Mouse (Mus musculus) testis, adult 2 months (tissue): Measurements from ENCODE around the gene Disc1.

Source experiments
- CTCF ChIP-seq: fragments of 200-500 bp; IDR thresholded peaks from 2 replicates; pipeline ENCODE4 v1.5.1; 2012; ENCODE audit warnings: low read depth, mild to moderate bottlenecking, inconsistent platforms, low read length, moderate library complexity; ENCODE audit not compliant: control insufficient read depth, insufficient read depth, insufficient replicate concordance
- POLR2A ChIP-seq: fragments of 200-500 bp; IDR thresholded peaks from 2 replicates; pipeline ENCODE4 v1.6.1; 2012; ENCODE audit warnings: low read depth, mild to moderate bottlenecking, inconsistent platforms, low read length, moderate library complexity; ENCODE audit not compliant: control insufficient read depth

DNA sequence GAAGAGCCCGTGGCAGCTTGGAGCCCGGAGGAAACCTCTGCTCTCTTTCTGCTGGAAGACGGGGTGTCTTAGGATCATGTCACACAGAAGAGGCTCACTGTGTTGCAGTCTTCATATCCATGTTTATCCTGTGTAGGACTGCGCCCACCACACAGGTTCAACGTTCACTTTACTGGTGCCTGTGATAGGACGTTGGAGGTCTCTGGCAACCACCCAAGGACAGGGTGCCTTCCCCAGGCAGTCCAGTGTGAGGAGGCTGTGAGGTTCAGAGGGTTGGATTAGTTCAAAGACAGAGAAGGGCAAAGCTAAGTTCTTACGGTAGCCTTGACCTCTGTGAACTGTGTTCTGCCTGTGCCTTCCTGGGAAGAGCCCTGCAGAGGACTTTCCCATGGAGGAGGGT is 77.3 kb downstream of the Disc1 start:
- TF ChIP-seq CTCF (no peak), POLR2A (no peak)
